ENCODE assay signal across 9 mouse cellular contexts in the genomic region with DNA sequence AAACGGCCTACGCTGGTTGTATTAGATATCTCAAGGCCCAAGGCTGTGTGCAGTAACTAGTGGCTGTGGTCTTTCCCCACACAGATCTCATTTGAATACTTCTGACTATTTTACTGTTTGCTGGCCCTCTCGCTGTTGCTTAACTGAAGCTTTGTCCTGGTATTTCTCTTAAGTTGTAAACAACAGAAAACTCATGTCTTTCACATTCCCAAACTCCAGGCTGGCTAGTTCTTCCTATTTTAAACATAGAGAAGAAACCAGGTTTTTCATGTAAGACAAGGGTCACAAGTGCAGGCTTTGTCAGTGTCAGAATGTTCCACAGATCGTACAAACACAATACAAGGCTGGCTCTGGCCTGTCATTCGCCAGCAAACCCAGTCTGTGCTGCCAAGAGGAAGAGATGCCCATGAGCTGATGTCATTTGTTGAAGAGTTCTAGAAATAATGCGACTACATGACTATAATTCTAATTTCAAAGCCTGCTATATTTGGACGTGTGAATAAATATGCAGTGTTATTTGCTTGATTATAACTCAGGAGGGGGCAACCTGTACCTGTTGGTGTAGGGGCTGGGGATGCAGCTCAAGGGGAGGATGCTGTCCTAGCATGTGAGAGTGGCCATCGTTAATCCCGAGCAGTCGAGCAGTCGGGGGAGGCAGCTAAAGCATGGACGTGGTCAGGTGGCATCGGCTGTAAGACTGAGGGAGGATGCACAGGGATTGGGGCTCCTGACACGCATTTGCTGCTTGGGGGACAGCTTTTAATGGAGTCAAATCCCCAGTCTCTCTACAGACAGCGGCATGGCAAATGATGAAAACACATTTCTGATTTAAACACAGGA.
DNase-seq lines count a peak whose midpoint lies in the region; ATAC-seq and TF ChIP-seq lines count a peak whose summit lies in the region.
"Had no signal": no experiment of that assay in that cellular context is flagged by ENCODE, and none has a peak within 500 bp of the region (broad histone marks: within the 10 kb centered on the region; RNA-seq: fewer than 3 reads in every experiment).

No protein-coding gene starts in this region.

- no peak overlapping the region for H3K4me2 ChIP-seq in lung, postnatal 0 days (replicated peaks; ENCODE audit: low read depth, low read length)
- H3K4me2 ChIP-seq: liver, embryonic 15.5 days had no signal

- no peak for TF ChIP-seq POLR2A in brain, embryonic 14.5 days (IDR thresholded peaks at IDR 0.05; ENCODE audit: borderline replicate concordance, extremely low read depth, insufficient read depth, insufficient read length, poor library complexity, severe bottlenecking)

- peaks cover 73% of the 10 kb centered on the region for H3K36me3 ChIP-seq in heart, embryonic 10.5 days
- peaks cover 23% of the 10 kb centered on the region; the same call in 1 of the 2 replicates for H3K36me3 ChIP-seq in lung, postnatal 0 days (ENCODE audit: insufficient read depth, low read length)

- no peak for TF ChIP-seq CTCF in brain, embryonic 14.5 days (IDR thresholded peaks at IDR 0.05; ENCODE audit: borderline replicate concordance, extremely low read depth, insufficient read depth, insufficient read length)
- TF ChIP-seq CTCF in lung, postnatal 0 days (IDR thresholded peaks at IDR 0.05): no peak

- 85% methylated on average over 15 of the region's 15 CpGs for WGBS in heart, embryonic 10.5 days
- WGBS in lung, postnatal 0 days: 61% methylated on average over 15 of the region's 15 CpGs

- H3K27ac ChIP-seq in heart, embryonic 10.5 days: no peak overlapping the region
- peak overlapping the region; percentile 87 for H3K27ac ChIP-seq in lung, postnatal 0 days (ENCODE audit: low read length)
- H3K27ac ChIP-seq: liver, embryonic 15.5 days had no signal

- DNase-seq in kidney, adult 11 months: peak; percentile 14
- DNase-seq in kidney, adult 18-20 months: no peak
- DNase-seq in brain, embryonic 14.5 days (ENCODE audit: low read depth): peak; percentile 73
- peak; percentile 30 for DNase-seq in heart, embryonic 10.5 days (ENCODE audit: low spot score)
- peak; percentile 94 for DNase-seq in lung, postnatal 0 days (ENCODE audit: low spot score)
- DNase-seq in adrenal gland, adult 18-20 months (ENCODE audit: low spot score in 2 of 2): no peak
- DNase-seq in cerebellum, postnatal 10 days: no peak
- no peak for DNase-seq in frontal cortex, postnatal 25 days (ENCODE audit: low spot score in 2 of 2)

- no peak overlapping the region for H3K9ac ChIP-seq in lung, postnatal 0 days (replicated peaks; ENCODE audit: low read depth)
- H3K9ac ChIP-seq: liver, embryonic 15.5 days had no signal

- ATAC-seq in lung, postnatal 0 days: peak; percentile 79

- no peaks in the 10 kb centered on the region for H3K27me3 ChIP-seq in heart, embryonic 10.5 days (ENCODE audit: insufficient read depth, poor library complexity, severe bottlenecking)
- H3K27me3 ChIP-seq in lung, postnatal 0 days (replicated peaks; ENCODE audit: insufficient read depth, low read length): no peaks in the 10 kb centered on the region
- H3K27me3 ChIP-seq: liver, embryonic 15.5 days had no signal

- H3K4me3 ChIP-seq in heart, embryonic 10.5 days: no peak overlapping the region
- H3K4me3 ChIP-seq in lung, postnatal 0 days (ENCODE audit: low read depth, low read length): no peak overlapping the region
- H3K4me3 ChIP-seq: liver, embryonic 15.5 days had no signal

- H3K4me1 ChIP-seq in heart, embryonic 10.5 days: peaks cover 11% of the 10 kb centered on the region; the same call in 1 of the 2 replicates
- peaks cover 13% of the 10 kb centered on the region; the same call in 1 of the 2 replicates for H3K4me1 ChIP-seq in lung, postnatal 0 days (ENCODE audit: insufficient read depth, low read depth, low read length)
- H3K4me1 ChIP-seq: liver, embryonic 15.5 days had no signal

- TF ChIP-seq EP300 in lung, postnatal 0 days (IDR thresholded peaks at IDR 0.05): peak; percentile 86

- no peaks in the 10 kb centered on the region for H3K9me3 ChIP-seq in heart, embryonic 10.5 days
- H3K9me3 ChIP-seq in lung, postnatal 0 days (ENCODE audit: low read length): no peaks in the 10 kb centered on the region
- H3K9me3 ChIP-seq: liver, embryonic 15.5 days had no signal

Comparison
In these comparisons a context has a peak if more than half of its experiments do, and no peak if none do; other contexts are left out.
1. DNase-seq: peak in kidney, adult 11 months (single experiment), brain, embryonic 14.5 days (single experiment), heart, embryonic 10.5 days (single experiment) and lung, postnatal 0 days (single experiment); none in kidney, adult 18-20 months (single experiment), adrenal gland, adult 18-20 months (0 of 2), cerebellum, postnatal 10 days (0 of 2) and frontal cortex, postnatal 25 days (0 of 2).